Mouse (Mus musculus) bone marrow, adult 2 months (tissue): ENCODE data around the gene Ctdsp1. TPM values are rescaled to one million over a fixed set of nuclear protein-coding genes. Genes with fewer than 3 reads are reported as not detected.
"Not testable (repeated sequence)": the region's sequence is repeated elsewhere in the genome, so short reads cannot be mapped to it uniquely, and the experiment has no call there.

Experiments
- H3K27ac ChIP-seq: fragments of 200-500 bp; 2 replicates; pipeline ENCODE4 v1.5.1; 2012; ENCODE audit warnings: low read depth, mild to moderate bottlenecking, control low read depth, inconsistent platforms, low read length; ENCODE audit not compliant: control insufficient read depth, poor library complexity, insufficient read depth
- H3K4me1 ChIP-seq: fragments of 200-500 bp; 2 replicates; pipeline ENCODE4 v1.6.1; 2011; ENCODE audit warnings: low read length; ENCODE audit not compliant: control insufficient read depth, insufficient read depth
- H3K4me3 ChIP-seq: fragments of 200-500 bp; replicated peaks from 2 replicates; pipeline ENCODE3; 2011; ENCODE audit warnings: mild to moderate bottlenecking, low read depth, low read length, control low read depth; ENCODE audit not compliant: control insufficient read depth
- CTCF ChIP-seq: fragments of 200-500 bp; IDR thresholded peaks from 2 replicates; pipeline ENCODE4 v1.5.1; 2011; ENCODE audit warnings: low read length, control low read depth; ENCODE audit not compliant: control insufficient read depth, insufficient read depth
- POLR2A ChIP-seq: fragments of 200-500 bp; IDR thresholded peaks from 2 replicates; pipeline ENCODE4 v1.6.1; 2011; ENCODE audit warnings: low read depth, mild to moderate bottlenecking, control low read depth, low read length, borderline replicate concordance; ENCODE audit not compliant: control insufficient read depth
- WGBS: fragments of 180-500 bp; shearing (Covaris S2); methylation state at CpG from one replicate; pipeline ENCODE4 v1.1.7; 2018; 5-methylcytosine and 5-hydroxymethylcytosine counted together
- polyA plus RNA-seq: library from polyadenylated mRNA; stranded (reverse); fragments of >200 nt; gene quantifications from 2 replicates; pipeline ENCODE4 v1.2.4, GENCODE M21; 2011; ENCODE audit warnings: low replicate concordance; ENCODE audit not compliant: missing spikeins, insufficient read depth, insufficient read length

Gene Ctdsp1
- polyA plus RNA-seq, 1 experiment: 65.3 TPM

DNA sequence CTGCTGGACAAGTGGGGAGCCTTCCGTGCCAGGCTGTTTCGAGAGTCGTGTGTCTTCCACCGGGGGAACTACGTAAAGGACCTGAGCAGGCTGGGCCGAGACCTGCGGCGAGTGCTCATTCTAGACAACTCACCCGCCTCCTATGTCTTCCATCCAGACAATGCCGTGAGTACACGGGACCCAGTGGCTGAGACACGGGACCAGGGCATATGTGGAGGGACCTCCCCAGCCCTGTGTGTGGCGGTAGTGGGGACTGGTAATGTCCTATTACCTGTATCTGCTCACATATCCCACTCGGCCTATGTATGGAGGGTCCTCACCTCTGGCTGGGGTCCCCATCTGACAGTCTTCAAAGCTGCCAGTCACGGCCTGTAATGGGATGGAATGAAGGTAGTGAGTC is 3.5 kb downstream of the Ctdsp1 start:
- Histone ChIP-seq H3K4me1 (peaks cover 2% of the 10 kb centered on the region; the same call in 1 of the 2 replicates), H3K27ac (no peak overlapping the region), H3K4me3 (no peak overlapping the region)
- WGBS: 93% methylated on average over 15 of the region's 15 CpGs
- TF ChIP-seq POLR2A: no peak
- TF ChIP-seq CTCF: no peak

DNA sequence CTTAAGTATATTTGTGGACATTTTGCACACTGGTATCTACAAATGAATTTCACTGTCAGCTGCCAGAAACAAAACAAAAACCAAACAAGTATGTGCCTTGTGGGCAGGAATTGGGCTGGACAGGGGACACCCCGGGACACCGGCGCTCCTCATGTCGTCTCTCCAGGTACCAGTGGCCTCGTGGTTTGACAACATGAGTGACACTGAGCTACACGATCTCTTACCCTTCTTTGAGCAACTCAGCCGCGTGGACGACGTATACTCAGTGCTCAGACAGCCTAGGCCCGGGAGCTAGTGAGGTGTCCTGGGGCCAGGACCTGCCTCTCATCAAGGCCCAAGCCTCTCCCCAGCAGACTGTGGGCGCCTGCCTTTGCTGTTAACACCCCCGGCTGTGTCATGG is 4.0 kb downstream of the Ctdsp1 start:
- Histone ChIP-seq H3K4me3 (no peak overlapping the region), H3K4me1 (peaks cover under 1% of the 10 kb centered on the region; the same call in 1 of the 2 replicates), H3K27ac (no peak overlapping the region)
- TF ChIP-seq CTCF (no peak), POLR2A (no peak)
- WGBS: 90% methylated on average over 13 of the region's 13 CpGs

- Histone ChIP-seq H3K27ac (peak overlapping the region; percentile 77), H3K4me3 (peak overlapping the region; percentile 61)
- 7% methylated on average over 12 of the region's 12 CpGs for WGBS
- H3K4me1 ChIP-seq: not testable (repeated sequence)
These were observed 5.3 kb downstream of the Ctdsp1 start for GRCm38 (mm10) chr1:74396456-74397222.

- Histone ChIP-seq H3K4me3 (peak overlapping the region; percentile 81), H3K4me1 (no peaks in the 10 kb centered on the region), H3K27ac (peak overlapping the region; percentile 88)
- TF ChIP-seq CTCF (peak; percentile 75), POLR2A (peak; percentile 93)
- under 1% methylated on average over 41 of the region's 41 CpGs for WGBS
These were observed 6.1 kb downstream of the Ctdsp1 start for GRCm38 (mm10) chr1:74397268-74397918.

- H3K4me1 ChIP-seq: no peaks in the 10 kb centered on the region
- no peak for TF ChIP-seq POLR2A
- peak; percentile 49 for TF ChIP-seq CTCF
- WGBS: 3% methylated on average over 11 of the region's 11 CpGs
These were observed 6.7 kb downstream of the Ctdsp1 start for GRCm38 (mm10) chr1:74397919-74398451.

GRCm38 (mm10) chr1:74400531-74400930 is 9.2 kb downstream of the Ctdsp1 start:
- 65% methylated on average over 3 of the region's 3 CpGs for WGBS
- no peak overlapping the region for H3K27ac ChIP-seq

More at GRCm38 (mm10) chr1:74397919-74398451, 6.7 kb downstream of the Ctdsp1 start:
- Histone ChIP-seq H3K4me3 (peak overlapping the region; percentile 81), H3K27ac (peak overlapping the region; percentile 88)

GRCm38 (mm10) chr1:74401015-74401702 is 9.8 kb downstream of the Ctdsp1 start:
- no peak overlapping the region for H3K27ac ChIP-seq
- no peaks in the 10 kb centered on the region for H3K4me1 ChIP-seq
- no peak overlapping the region for H3K4me3 ChIP-seq
- 64% methylated on average over 16 of the region's 16 CpGs for WGBS
- TF ChIP-seq POLR2A (no peak), CTCF (no peak)

More at GRCm38 (mm10) chr1:74400531-74400930, 9.2 kb downstream of the Ctdsp1 start:
- Histone ChIP-seq H3K4me1 (no peaks in the 10 kb centered on the region), H3K4me3 (no peak overlapping the region)
- TF ChIP-seq CTCF: no peak
- no peak for TF ChIP-seq POLR2A

GRCm38 (mm10) chr1:74404206-74404605 is 12.9 kb downstream of the Ctdsp1 start:
- no peak for TF ChIP-seq POLR2A
- no peak for TF ChIP-seq CTCF
- no peak overlapping the region for H3K27ac ChIP-seq
- WGBS: 85% methylated on average over 4 of the region's 4 CpGs

More at GRCm38 (mm10) chr1:74404206-74404605, 12.9 kb downstream of the Ctdsp1 start:
- H3K4me1 ChIP-seq: no peaks in the 10 kb centered on the region
- H3K4me3 ChIP-seq: no peak overlapping the region
